Mouse (Mus musculus) ovary, adult 18-20 months (tissue): ENCODE measurements around the gene Tagln2.

Source experiments
- DNase-seq: peaks from one replicate; pipeline ENCODE4 v3.0.0; 2022; ENCODE audit warnings: low spot score, mixed read lengths

The Tagln2 gene

GRCm38 (mm10) chr1:172481540-172482280, 18.1 kb upstream of the Tagln2 start, which contains the start of gene Igsf9:
Gene Igsf9, plus strand, starts transcription at chr1:172481788.
- peak; percentile 89 for DNase-seq

DNA sequence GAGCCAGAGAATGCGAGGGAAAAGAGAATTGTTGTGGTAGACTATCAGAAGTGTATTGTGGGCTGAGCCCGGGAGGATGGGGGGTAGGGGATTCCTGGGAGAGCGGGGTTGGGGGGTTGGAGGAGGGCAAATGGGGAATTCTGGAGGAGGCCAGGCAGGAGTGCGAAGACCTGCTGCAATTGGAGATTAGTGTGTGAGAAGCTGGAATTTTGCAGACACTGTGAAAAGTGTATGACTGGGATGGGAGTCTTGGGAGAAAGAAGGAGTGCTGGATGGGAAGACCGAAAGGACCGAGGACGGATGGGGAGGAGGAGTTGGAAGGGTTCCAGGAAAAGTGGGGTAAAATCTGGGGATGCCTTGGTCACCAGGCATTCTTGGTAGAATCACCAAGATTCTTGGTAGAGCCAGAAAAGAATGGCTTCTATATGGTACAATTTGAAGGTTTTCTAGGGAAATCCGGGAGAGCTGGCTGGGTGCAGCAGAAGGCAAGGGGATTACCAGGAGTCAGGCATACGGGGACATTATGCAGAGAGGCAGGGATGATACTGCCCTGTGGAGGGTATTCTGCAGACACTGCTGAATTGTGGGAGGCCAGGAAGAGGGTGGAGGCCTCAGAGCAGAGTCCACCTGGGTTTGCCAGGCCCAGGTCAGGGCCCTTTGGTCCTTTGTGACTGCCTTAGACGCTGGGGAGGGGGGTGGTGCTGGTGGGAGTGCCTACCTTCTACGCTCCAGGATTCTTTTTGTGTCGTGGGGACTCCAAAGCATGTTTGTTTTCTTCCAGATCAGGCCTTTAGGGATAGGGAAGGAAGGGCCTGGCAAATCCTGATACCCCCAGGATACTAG, 17.1 kb upstream of the Tagln2 start:
- no peak for DNase-seq

GRCm38 (mm10) chr1:172483361-172483660, 16.5 kb upstream of the Tagln2 start:
- no peak for DNase-seq

- DNase-seq = no peak
Observed at GRCm38 (mm10) chr1:172484236-172484635, 15.6 kb upstream of the Tagln2 start.

DNA sequence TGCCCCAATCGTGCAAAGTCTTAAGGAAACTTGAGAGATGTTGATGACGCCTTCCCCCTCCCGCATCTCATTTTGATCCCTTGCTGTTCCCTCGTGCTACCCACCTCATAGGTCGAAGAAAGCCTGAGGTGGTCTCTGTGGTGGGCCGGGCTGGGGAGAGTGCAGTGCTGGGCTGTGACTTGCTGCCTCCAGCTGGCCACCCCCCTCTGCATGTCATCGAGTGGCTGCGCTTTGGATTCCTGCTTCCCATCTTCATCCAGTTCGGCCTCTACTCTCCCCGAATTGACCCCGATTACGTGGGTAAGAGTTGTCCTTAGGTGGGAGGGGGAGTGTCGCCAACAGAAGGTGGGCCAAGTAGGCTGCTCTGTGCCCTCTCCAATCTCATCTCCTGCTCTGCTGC, 15.2 kb upstream of the Tagln2 start:
- no peak for DNase-seq

GRCm38 (mm10) chr1:172485821-172486220, 14.0 kb upstream of the Tagln2 start:
- no peak for DNase-seq

GRCm38 (mm10) chr1:172486236-172486635, 13.6 kb upstream of the Tagln2 start:
- DNase-seq = no peak

DNA sequence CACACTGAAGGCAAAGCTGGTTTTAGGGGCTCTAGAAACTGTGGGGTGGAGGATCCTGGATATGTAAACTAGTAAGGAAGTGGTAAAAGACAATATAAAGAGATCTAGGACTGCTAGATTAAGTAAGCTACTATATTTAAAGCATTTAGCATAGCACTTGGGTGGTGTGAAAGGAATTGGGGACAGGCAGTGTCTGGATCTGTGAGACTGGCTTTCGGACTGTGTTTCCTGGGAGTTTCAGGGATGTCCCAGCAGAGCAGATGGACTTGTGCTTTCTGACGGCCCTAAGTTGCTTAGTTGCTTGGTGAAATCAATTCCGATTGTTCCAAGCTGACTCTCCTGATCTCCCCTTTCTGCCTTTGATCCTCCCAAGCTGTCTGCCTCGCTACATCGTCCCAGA, 13.2 kb upstream of the Tagln2 start:
- DNase-seq = no peak

DNA sequence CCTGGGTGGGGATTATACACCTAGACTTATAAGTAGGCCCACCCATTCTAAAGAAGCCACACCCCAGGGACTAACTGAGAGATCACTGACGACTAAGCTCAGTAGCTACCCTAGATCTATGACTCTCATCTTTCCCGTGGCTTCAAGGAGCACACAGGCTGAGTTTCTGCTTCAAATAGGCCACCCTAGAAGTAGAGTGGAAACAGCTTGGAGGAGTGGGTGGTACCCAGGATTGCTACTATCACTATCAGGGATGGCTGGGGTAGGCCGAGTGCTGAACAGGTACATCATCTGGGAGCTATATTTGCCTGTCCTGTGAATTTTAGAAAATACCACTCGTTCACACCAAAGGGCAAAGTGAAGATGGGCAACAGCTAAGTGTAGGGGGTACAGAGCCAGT, 12.0 kb upstream of the Tagln2 start:
- no peak for DNase-seq

DNA sequence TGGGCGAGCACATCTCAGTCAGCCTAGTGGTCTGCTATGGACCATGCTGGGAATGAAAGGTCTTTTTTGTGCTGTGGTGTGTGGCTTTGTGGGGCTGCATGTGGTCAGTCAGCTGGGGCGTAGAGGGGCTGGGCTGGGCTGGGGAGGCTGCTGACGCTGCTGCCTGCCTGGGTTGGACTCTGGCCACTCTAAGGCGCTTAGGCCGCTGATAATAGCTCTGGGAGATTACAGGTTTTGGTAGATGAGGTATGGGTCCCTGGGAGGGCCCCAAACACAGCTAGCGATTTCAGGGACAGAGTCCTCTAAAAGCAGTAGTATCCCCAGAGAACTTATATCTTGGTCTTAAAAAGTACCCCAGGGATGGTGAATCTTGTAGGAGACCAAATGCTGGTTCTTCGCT, 11.0 kb upstream of the Tagln2 start:
- DNase-seq = no peak

DNA sequence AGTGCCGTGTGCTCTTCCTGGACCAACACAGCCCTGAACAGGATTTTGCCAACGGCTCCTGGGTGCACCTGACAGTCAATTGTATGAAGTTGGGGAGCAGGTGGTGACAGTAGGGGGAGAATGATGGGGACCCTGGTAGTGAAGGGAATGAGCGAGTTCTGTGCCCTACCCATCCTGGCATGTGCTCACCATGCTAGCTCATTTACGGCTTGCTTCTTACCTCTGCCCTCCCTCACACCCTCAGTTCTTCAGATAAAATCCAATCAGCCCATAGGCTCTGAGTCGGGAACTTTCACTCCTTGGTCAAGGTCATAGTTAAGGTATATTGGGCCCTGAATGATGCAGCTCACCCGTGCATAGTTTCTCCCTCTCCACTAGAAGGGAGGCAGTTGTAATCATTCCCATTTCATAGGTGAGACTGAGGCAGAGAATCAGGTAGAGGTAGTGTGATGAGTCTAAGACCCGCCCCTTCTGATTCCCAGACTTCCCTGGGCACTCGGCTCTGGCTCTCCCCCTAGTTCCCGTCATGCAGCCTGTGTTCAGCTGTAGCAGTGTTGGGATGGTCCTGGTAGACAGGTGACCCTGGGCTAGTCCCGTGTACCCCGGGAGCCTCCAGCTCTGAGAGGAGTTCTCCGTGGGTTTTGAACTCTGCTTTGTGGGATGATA, 10.1 kb upstream of the Tagln2 start:
- DNase-seq = no peak

GRCm38 (mm10) chr1:172490261-172490661, 9.6 kb upstream of the Tagln2 start:
- DNase-seq = peak; percentile 59

GRCm38 (mm10) chr1:172492047-172492446, 7.8 kb upstream of the Tagln2 start:
- DNase-seq = no peak

GRCm38 (mm10) chr1:172493516-172493915, 6.3 kb upstream of the Tagln2 start:
- DNase-seq = no peak

DNA sequence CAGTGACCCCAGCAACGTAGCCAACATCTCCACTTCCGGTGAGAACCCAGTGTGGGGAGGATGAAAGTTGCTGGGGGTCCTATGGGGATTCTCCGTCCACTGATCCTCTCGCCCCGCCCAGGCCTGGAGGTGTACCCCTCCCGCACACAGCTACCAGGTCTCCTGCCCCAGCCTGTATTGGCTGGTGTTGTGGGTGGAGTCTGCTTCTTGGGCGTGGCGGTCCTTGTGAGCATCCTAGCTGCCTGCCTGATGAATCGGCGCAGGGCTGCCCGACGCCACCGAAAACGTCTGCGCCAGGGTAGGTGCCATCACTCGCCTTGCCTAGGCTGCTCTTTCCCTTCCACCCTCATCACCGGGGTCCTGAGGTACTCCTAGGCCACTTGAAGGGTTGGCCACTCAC, 3.8 kb upstream of the Tagln2 start:
- DNase-seq = no peak

GRCm38 (mm10) chr1:172497428-172497827, 2.4 kb upstream of the Tagln2 start:
- no peak for DNase-seq

DNA sequence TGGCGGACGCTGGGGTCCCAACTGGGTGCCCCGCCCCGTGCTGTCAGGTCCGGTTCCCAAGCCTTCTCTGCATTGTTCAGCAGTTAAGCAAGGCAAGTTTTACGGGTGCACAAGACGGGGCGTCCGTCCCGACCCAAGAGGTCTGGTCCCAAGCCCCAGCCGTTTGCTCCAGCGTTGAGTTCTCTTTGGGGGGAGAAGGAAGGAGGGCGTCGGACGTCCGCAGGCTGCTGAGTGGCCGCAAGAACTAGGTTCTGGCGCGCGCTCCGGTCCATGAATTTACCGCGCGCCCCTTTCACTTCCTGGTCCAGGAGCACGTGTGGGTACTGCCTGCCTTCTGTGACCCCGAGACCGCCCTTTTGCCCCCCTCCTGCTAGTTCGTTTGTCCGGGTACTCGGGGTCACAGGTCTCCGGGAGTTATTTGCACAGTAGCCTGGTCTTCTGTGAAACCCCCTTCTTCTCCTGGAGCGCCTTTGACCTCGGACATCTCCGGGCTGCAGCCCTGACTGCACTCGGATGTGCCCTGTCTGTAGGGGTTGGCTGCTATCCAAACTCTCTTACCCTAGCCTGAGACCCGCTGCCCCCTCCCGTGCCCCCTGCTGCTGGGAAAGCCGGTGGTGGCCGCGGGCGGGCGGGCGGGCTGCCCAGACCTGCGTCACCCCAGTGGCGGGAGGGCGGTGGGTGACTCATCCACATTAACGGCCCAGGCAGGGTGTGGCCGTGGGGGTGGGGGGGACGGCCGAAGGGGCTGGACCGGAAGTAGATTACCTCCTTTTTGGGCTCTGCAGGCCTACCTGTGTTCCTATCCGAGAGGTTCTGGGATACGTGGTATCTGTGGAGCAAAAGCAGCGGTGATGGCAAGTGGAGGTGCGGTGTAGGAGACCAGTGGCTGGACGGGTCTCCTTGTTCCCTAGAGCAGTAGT, 864 bp downstream of the Tagln2 start:
- DNase-seq = peak; percentile 28

- no peak for DNase-seq
Observed at GRCm38 (mm10) chr1:172501371-172502144, 1.7 kb downstream of the Tagln2 start.

- no peak for DNase-seq
Observed at GRCm38 (mm10) chr1:172502145-172503110, 2.6 kb downstream of the Tagln2 start.
